Mouse (Mus musculus) gastrocnemius, postnatal 10 days (tissue): Measurements from ENCODE around the gene Phf14. TPM values are rescaled to one million over a fixed set of nuclear protein-coding genes. Genes with fewer than 3 reads are reported as not detected.
A peak's percentile ranks its signal among the peaks of the same experiment; 100 is the strongest.

Source experiments
- DNase-seq: peaks from one replicate; pipeline ENCODE4 v3.0.0; 2021; ENCODE audit warnings: mixed read lengths
- total RNA-seq, 2 experiments: library from RNA; stranded (reverse); gene quantifications; 2 replicates each; pipeline ENCODE4 v1.2.3; 2021

The Phf14 gene
- total RNA-seq, 2 experiments from 2014 or later, result 35.5 to 38.3 TPM

DNA sequence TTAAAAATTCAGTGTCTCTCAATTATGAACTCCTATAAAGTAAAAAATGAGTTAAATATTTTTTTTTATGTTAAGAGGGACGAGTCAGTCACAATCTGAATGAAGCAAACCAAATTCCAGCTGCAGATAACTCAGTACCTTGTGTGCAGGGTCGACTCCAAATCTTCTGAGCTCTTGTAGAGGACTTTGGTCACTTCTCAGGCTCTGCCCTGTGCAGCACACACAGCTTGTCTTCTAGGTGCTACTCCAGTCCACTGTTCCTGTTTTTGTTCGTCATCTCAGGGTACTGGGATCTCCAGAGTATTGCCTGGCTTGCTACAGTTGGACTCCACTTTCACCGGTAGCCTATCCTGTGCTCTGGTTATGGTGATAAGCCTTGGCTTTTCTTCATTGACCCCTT is 113.1 kb downstream of the Phf14 start:
- DNase-seq, result no peak

DNA sequence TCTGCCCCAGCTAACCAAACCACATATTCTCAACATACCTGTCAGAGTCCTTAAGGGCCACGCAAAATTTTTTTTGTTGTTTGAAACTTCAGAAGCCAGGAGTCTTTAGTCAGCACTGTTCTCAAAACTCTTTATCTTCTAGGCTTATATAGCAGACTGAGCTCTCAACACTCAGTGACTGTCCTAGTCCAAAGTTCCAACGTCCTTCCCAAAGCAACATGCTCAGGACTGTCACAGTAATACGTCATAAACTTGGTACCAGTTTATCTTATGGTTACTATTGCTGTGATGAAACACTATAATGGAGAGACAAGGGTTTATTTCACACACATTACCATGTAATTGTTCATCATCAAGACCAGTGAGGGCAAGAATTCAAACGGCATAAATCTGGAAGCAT is 113.9 kb downstream of the Phf14 start:
- no peak for DNase-seq

DNA sequence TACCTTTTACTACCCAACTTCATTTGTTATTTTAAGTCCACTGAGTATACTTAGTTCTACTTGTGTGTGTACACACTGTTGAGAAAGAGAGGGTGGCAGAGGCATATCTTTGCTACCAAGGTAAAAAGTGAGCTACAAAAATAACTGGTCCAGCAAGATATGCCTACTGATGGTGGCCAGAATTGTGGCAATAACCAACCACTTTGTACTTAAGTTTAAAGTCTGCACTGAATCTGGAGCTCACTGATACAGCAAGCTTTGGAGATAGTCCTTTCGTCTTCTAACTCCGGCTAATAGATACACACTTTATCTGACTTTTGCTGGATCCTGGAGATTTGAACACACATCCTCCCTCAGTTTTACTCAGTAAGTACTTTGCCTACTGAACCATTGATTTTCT is 115.8 kb downstream of the Phf14 start:
- DNase-seq, result no peak

DNA sequence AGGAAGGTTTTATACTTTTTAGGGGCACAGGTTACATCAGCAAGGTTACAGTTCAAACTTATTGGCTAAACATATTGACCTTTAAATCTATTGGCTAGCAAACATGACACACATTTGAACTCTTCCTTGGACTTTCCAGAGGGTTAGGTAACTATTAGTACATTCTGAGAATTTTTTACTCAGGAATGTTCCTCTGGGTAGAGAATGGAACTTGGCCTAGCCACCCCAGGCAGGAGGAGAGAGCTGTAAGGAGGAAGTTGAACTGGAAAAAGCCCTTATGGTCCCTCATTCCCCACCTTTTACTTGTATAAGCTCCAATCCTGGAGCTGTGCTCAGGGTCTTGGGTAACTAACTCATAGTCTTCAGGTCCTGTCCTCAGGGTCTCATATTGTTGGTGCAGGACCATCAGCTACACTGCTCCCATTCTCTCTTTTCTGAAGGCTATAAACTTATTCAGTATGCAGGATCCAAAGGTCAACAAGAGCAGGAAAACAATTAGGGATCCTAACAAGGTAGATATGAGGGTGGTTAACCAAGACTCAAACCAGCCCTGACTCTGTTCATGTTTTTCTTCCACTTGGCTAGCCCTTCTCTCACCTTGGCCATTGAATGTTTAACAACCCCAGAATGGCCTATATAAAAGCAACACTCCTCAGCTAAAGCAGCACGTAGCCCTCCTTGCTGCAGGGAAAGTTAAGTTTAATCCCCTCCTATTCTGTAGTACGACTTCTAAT is 119.4 kb downstream of the Phf14 start:
- no peak for DNase-seq

DNA sequence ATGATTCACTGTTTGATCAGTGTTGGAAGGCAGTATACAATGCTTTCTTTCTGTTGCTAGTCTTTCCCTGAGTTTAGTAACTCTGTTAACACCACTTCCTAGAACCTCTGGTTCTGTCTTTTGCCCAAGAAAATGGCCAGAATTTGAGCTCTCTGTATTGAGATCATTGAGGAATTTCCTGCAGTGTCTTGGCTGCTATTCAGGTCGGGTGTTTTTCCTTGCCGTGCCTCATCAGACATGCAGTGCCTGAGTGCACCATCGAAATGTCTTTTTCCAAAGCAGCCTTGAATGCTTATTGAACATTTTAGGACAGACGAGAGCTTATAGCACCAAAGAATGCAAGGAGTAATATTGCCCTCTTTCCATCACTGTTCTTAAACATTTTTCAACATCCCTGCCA is 127.0 kb downstream of the Phf14 start:
- no peak for DNase-seq

DNA sequence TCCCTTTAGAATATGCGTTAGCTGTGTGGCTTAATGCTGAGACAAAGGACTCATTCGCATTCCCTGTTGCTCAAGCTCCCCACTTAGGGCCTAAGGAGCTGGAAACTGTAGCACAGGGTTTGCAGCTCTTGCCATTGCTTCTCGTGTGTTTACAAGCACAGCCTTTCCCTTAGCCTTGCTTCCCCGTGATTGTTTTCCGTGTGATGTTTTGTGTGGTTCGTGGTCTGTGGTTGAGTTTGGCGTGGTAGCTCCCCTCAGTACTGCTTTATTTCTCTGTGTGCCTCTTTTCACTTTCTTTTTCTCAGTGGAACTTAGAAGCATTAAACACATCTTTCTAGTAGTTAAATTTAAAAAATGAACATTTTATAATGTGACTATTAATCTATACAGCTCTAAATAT is 130.7 kb downstream of the Phf14 start:
- no peak for DNase-seq

DNA sequence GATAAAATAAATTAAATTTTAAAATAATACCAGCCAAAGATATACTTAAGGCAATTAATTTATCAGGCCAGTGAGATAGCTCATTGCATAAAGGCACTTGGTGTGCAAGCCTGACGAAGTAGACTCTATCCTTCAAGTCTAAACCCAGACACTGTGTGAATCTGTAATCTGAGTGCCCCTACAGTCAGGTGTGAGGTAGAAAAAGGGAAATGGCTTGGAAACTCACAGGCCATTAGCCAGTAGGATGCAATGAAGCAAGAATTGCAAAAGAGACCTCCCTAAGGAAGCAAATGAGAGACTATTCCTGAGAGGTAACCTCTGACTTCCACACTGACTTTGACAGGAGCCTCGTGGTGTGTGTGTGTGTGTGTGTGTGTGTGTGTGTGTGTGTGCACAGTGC is 145.3 kb downstream of the Phf14 start:
- no peak for DNase-seq

DNA sequence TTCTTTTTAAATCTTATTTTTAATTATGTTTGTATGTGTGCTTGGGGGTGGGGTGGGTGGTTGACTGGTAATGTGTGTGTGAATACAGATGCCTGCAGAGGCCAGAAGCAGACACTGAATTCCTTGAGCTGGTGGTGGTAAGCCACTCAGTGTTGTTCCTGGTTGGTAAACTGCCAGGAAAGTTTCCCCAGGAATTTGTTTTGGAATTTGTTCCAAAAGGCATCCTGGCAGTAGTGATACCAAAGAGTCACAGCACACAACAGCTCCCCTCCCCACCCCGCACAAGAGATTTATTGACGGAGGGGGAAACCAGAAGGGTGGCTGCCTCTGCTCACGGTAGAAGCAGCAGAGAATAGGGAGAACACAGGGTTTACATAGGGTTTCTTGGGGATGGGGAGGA is 146.5 kb downstream of the Phf14 start:
- DNase-seq, result peak; percentile 3

DNA sequence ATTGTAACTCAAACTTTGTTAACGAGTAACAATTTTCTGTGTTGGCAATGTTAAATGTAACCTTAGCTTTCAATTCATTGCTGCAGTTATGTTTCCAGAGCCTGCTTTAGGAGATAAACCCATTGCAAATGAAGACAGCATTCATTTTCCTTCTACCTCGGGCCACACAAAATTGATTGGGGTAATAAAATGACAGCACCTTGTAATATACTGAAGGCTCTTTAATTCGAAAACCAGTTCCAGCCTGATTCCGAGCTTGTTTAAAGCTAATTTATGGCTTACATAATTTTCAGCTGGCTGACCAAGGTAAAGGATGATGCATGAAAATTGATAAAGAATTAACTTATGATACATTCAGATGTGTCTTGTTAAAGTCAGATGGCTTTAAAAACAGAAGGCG is 151.1 kb downstream of the Phf14 start:
- DNase-seq, result no peak

DNA sequence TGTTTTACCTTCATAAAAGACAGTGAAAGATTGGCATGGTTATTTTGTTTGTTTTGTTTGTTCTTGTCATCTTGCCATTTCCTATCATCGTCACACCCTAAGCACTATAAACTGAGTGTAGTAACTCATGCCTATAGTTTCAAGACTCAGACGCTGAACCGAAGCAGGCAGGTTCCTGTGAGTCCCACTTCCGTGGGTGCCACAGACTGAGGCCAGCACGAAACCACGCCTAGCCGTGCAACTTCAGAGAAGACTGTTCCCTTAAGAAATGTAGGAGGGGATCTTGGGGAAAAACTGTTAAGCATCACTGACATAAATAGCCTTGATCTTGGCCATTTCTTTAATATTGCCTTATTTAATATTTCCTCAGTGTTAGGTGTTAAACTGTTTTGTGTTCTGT is 152.4 kb downstream of the Phf14 start:
- no peak for DNase-seq

DNA sequence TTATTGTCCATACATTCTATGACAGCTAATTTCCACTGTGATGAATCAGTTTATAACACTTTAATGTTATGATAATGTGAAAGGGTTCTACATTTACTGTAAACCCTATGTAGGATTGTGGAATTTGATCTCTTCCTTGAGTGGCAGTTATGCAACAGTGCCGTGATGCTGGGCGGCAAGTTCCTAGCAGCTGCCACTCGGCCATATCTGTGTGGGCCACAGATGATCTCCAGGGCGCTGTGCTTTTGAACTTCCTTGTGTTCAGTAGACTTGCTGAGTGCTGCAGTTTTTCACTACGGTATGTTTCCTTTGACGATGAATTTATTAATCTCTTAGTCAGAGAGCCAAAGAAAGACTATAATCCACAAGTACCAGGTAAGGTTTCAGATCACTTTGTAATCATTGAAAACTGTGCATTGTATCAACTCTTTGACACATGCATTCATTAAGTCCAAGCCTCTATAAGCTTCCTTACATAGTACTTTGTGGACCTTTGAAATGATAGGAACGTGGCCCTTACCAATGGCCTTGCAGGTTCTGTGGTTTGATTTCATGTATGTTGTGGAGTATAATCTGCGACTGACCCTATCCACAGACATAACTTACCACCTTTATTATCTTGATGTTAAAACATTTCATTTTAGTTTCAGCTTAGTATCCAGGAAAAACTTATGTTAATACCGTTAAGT is 153.0 kb downstream of the Phf14 start:
- no peak for DNase-seq

DNA sequence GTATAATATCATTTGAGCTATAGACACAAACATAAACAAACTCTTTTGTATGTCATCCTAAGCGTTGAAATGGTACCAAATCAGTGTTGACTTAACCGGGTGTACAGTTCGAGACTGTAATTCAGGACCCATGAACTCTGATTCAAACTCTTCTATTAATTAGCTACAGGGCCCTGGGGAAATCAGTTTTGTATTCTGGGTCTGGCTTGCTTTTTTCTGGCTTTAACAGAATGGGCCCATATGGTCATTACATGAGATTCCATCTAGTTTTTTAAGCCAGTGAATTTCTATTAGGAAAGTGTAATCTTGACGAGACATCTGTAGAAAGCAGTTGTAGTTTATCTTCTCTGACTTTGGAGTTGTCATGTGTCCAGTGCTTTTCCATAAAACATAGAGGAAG is 160.3 kb downstream of the Phf14 start:
- DNase-seq, result no peak

DNA sequence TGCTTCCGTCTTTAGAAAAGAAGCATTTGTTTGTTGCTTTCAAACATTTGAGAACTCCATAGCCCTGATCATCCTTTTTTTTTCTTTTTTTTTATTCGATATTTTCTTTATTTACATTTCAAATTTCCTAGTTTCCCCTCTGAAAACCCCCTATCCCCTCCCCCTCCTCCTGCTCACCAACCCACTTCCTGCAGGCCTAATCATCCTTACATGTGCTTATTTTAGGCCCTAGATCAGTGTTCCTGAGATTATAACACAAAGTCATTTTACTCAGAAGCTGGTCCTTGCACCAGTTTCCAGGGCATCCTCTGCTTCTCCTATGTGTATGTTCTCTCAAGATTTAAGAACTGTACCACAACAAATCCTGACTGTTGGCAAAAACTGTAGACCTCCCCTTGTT is 161.7 kb downstream of the Phf14 start:
- no peak for DNase-seq

DNA sequence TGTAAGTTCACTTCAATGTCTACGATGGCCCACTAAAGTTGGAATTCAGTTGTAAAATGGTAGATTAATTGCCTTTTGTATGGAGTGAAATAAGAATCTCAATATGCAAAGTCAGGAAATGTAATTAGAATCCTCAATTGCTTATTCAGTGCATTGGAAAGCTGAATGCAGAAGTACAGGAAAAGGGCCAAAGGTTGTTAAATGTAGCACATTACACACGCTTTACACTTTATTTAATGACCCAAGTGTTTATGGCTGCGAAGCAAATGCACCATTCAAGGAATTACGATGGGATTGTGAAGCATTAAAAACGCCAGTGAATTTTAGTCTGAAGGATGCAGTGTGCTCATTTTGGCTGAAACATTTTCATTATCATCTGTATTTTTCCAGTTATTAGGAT is 167.0 kb downstream of the Phf14 start:
- DNase-seq, result no peak

DNA sequence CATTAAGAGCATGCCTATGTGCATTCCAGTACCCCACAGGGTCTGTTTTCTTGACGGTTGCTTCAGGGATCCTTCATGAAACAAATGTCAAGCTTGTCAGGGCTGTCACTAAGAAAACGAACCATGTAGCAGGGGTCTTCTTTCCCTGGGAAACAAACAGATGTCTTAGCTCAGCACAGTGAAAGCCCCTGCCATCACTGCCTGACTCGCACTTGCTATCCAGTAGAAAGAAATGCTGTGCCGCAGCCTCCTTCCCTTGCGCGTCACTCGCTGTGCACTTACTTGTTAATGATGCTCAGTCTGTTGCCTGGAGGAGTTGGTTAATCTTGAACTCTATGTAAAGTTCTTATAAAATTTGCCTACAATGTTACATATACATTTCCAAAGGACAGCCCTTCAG is 169.7 kb downstream of the Phf14 start:
- no peak for DNase-seq

DNA sequence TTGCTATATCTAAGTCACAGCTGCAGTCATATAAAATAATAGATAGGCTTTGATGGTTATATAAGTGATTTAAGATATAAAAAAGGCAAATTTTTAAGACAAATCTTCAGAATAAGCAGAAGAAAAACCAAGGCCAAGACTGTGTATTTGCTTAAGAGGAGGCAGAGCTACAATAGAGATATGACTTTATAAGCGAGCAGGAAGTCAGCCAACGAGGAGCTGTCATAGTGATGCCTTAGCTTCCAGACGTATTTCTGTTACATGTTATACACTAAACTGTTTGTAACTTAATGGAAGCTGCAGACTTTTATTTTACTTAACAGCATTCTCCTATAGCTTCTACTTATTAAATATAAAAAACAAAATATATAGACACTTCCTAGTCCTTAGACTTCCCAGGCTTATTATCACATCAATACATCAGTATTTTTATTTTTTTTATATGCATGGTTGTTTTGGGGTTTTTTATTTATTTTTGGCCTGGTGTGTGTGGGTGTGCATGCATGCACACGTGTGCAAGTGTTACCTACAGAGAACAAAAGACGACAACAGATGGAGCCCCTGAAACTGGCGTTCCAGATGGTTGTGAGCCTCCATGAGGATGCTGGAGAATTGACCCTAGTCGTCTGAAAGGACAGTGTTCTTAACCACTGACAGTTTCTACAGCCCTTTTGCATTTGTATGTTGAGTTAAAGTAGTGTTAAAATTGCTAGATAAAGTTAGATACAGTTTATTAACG is 170.4 kb downstream of the Phf14 start:
- no peak for DNase-seq

DNA sequence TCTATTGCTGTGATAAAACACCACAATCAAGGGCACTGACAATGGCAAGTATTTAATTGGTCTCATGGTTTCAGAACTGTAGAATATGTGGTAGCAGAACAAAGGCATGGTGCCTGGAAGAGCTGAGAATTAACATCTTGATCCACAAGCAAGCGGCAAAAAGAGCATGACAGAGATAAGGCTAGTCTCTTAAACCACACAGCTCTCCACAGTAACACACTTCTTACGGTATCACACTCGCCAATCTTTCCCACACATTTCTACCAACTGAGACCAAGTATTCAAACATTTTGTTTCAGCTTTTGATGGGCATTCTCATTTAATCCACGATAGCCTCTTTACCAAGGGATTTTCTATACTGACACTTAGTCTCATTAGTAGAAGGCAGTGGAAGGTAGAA is 171.7 kb downstream of the Phf14 start:
- DNase-seq, result no peak

DNA sequence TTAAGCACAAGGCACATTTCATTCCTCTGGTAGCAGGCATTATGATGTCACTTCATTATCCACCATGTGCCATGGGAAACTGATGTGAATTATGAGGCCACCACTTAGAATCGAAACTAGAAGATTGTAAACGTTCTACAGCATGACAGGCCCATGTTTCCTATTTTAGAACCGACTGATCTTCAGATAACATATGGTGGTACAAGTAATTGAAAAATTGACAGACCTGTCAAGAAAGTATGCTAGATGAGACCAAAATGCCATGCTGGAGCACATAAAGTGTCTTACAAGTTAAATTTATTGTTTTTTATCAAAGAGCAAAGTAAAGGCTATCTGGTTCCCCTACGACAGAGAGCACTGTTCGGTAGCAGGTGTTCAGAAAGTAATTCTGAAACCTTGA is 172.8 kb downstream of the Phf14 start:
- DNase-seq, result no peak

DNA sequence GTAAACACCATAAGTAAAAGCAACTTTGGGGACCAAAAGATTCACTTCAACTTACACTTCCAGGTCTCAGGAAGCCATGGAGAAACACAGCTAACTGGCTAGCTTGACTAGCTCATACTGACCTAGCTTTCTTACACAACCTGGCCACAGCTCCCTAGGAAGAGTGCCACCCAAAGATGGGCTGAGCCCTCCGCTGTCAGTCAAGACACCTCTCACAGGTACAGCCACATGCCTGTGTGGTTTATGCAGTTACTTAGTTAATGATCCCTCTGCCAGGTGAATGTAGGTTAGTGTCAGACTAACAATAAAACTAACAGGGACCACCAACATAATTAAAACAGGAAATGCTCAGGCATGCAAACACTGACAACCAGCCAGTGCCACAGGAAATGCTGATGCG is 174.1 kb downstream of the Phf14 start:
- no peak for DNase-seq

DNA sequence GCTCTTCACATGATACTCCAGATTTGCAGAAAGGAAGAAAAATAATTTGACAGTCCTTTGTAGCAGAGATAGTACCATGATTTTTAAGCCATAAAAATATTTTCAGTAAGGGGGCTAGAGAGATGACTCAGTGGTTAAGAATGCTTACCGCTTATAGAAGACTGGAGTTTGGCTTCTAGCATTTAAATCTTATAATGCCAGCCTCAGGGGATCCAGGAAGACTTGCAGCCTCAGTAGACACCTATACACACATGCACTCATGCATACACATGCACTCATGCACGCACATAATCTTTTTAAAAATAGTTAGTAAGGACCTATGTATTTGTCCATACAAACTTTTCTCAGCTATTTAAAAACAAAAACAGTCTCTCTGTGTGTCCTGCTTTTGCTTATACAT is 174.5 kb downstream of the Phf14 start:
- no peak for DNase-seq

DNA sequence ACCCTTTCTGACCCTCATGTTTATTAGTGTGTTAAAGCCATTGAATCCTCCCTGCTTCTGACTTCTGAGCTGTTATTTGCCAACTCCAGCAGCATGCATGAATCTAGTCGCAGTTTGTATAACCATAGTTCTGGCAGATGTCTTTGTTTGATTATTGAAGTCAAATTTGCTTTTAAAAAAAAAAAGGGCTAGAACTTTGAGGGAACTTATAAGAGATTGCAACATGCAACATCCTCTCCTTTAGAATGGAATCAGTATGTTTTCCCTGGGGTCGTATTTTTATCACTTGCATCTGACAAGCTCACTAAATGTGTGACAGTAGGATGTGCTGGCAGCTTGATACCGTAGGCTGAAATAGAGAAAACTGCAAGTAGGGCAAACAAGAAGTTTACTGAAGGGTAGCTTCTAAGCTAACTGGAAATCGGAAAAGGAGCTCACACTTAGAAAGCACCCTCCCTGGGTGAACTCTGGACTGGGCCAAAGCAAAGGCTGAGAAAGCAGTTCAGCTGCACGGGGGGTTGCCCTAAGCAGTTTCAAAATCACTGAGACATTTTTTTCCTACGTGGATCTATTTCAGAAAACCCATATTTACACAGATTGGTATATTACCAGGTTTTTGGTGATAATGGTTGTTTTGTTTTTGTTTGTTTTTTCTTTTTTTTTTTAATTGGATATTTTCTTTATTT is 175.1 kb downstream of the Phf14 start:
- no peak for DNase-seq

DNA sequence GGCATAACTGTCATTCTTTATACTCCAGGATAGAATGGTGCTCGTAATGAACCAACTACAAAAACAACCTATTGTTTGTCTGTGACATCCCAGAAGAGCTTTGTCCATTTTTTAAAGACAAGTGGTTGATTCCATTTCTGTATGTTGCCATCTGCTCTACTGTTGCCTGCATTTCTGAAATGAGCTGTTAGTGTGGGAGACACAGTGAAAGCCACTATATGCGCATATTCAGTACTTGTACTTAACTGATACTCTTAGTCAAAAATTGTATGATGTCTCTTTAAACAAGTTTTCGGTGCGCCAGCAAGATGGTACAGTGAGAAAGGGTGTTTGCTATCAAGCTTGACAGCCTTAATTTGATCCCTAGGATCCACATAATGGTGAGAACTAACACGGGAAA is 177.1 kb downstream of the Phf14 start:
- no peak for DNase-seq

DNA sequence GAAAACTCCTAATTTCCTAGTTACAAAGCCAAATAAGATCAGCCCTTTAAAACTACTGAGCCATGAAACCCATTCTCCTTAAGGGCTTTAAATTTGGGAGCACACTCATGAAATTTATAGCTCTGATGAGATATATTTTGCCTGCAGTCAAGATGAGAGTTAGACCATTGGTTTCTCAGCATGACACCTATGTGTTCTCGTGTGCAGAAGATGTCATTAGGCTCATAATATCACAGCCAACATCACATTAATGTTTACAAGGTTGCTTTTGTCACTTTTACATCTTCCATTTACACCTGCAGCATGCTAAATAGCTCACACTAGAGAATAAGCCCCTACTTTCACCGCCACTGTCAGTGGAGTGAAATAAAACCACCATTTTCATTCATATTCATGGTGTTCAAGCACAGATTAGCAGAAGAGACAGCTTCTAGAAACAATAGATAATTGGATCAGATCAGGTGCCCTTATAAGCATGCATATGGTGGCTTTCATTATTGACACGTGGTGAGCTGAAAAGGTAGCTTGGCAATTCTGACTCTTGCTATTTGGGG is 181.9 kb downstream of the Phf14 start:
- no peak for DNase-seq
